Mouse (Mus musculus) erythroblast, embryonic 14.5 days (primary cell): ENCODE results near the gene Mindy4. TPM values are rescaled to one million over a fixed set of nuclear protein-coding genes. Genes with fewer than 3 reads are reported as not detected.

ENCODE experiments used
- H3K27me3 ChIP-seq: 2 replicates; pipeline ENCODE4 v1.6.1; 2012; ENCODE audit warnings: inconsistent platforms; ENCODE audit not compliant: control insufficient read depth
- H3K36me3 ChIP-seq: 2 replicates; pipeline ENCODE4 v1.6.1; 2012; ENCODE audit warnings: mild to moderate bottlenecking, inconsistent platforms; ENCODE audit not compliant: control insufficient read depth
- H3K4me1 ChIP-seq: 2 replicates; pipeline ENCODE4 v1.6.1; 2012; ENCODE audit warnings: inconsistent platforms; ENCODE audit not compliant: control insufficient read depth
- H3K4me3 ChIP-seq: replicated peaks from 2 replicates; pipeline ENCODE3; 2012; ENCODE audit warnings: moderate library complexity, mild to moderate bottlenecking, inconsistent platforms
- H3K9me3 ChIP-seq: 2 replicates; pipeline ENCODE4 v1.6.1; 2012; ENCODE audit warnings: low read length, inconsistent platforms, mixed read lengths; ENCODE audit not compliant: control insufficient read depth
- GATA1 ChIP-seq: IDR thresholded peaks from 2 replicates; pipeline ENCODE4 v1.6.1; 2012; ENCODE audit warnings: low read length, inconsistent platforms, mixed read lengths
- TAL1 ChIP-seq: IDR thresholded peaks from 3 replicates; pipeline ENCODE4 v1.6.1; 2012; ENCODE audit warnings: low read length, inconsistent platforms, mixed read lengths
- polyA plus RNA-seq: library from polyadenylated mRNA; stranded (reverse); fragments of >175 nt; gene quantifications from 2 replicates; pipeline ENCODE4 v1.2.3, GENCODE M21; 2012

The Mindy4 gene
- 0.01 TPM in 1 of 2 replicates, not detected in the other for polyA plus RNA-seq

GRCm38 (mm10) chr6:55202913-55203910, at the start of gene Mindy4:
Mindy4 (plus strand) TSS chr6:55203383.
- Histone ChIP-seq H3K4me1 (peaks cover 14% of the 10 kb centered on the region), H3K27me3 (no peaks in the 10 kb centered on the region), H3K4me3 (peak within 1 kb of the TSS; percentile 67), H3K36me3 (no peaks in the 10 kb centered on the region), H3K9me3 (no peaks in the 10 kb centered on the region)
- no peak for TF ChIP-seq TAL1

GRCm38 (mm10) chr6:55159256-55159655, 43.9 kb upstream of the Mindy4 start:
- H3K4me3 ChIP-seq, result no peak overlapping the region
- no peaks in the 10 kb centered on the region for H3K36me3 ChIP-seq
- no peak for TF ChIP-seq GATA1
- no peak for TF ChIP-seq TAL1
- no peaks in the 10 kb centered on the region for H3K4me1 ChIP-seq
- H3K27me3 ChIP-seq, result no peaks in the 10 kb centered on the region
- no peaks in the 10 kb centered on the region for H3K9me3 ChIP-seq

- no peak for TF ChIP-seq GATA1
- no peak for TF ChIP-seq TAL1
- Histone ChIP-seq H3K36me3 (no peaks in the 10 kb centered on the region), H3K4me3 (no peak overlapping the region), H3K27me3 (no peaks in the 10 kb centered on the region), H3K4me1 (no peaks in the 10 kb centered on the region), H3K9me3 (no peaks in the 10 kb centered on the region)
Observed at GRCm38 (mm10) chr6:55161311-55161761, 41.8 kb upstream of the Mindy4 start.

GRCm38 (mm10) chr6:55163046-55163584, 40.1 kb upstream of the Mindy4 start:
- Histone ChIP-seq H3K27me3 (no peaks in the 10 kb centered on the region), H3K4me1 (no peaks in the 10 kb centered on the region; the same call in 1 of the 2 replicates), H3K9me3 (no peaks in the 10 kb centered on the region), H3K36me3 (no peaks in the 10 kb centered on the region), H3K4me3 (no peak overlapping the region)
- no peak for TF ChIP-seq TAL1
- no peak for TF ChIP-seq GATA1

GRCm38 (mm10) chr6:55166777-55167463, 36.3 kb upstream of the Mindy4 start:
- Histone ChIP-seq H3K36me3 (no peaks in the 10 kb centered on the region), H3K9me3 (no peaks in the 10 kb centered on the region), H3K4me1 (no peaks in the 10 kb centered on the region; the same call in 1 of the 2 replicates), H3K4me3 (no peak overlapping the region), H3K27me3 (no peaks in the 10 kb centered on the region)
- no peak for TF ChIP-seq TAL1
- TF ChIP-seq GATA1, result no peak

- TF ChIP-seq TAL1, result no peak
- no peak for TF ChIP-seq GATA1
- H3K27me3 ChIP-seq, result no peaks in the 10 kb centered on the region
Observed at GRCm38 (mm10) chr6:55169818-55170217, 33.4 kb upstream of the Mindy4 start.

GRCm38 (mm10) chr6:55171638-55172037, 31.5 kb upstream of the Mindy4 start:
- no peaks in the 10 kb centered on the region; the same call in 1 of the 2 replicates for H3K27me3 ChIP-seq
- no peak overlapping the region for H3K4me3 ChIP-seq
- TF ChIP-seq GATA1, result no peak
- TF ChIP-seq TAL1, result no peak
- H3K9me3 ChIP-seq, result no peaks in the 10 kb centered on the region
- no peaks in the 10 kb centered on the region; the same call in 1 of the 2 replicates for H3K4me1 ChIP-seq
- H3K36me3 ChIP-seq, result no peaks in the 10 kb centered on the region

More at GRCm38 (mm10) chr6:55169818-55170217, 33.4 kb upstream of the Mindy4 start:
- Histone ChIP-seq H3K36me3 (no peaks in the 10 kb centered on the region), H3K4me3 (no peak overlapping the region), H3K4me1 (no peaks in the 10 kb centered on the region; the same call in 1 of the 2 replicates), H3K9me3 (no peaks in the 10 kb centered on the region)

- TF ChIP-seq GATA1 (no peak), TAL1 (no peak)
- Histone ChIP-seq H3K36me3 (no peaks in the 10 kb centered on the region), H3K4me1 (no peaks in the 10 kb centered on the region), H3K27me3 (no peaks in the 10 kb centered on the region; the same call in 1 of the 2 replicates), H3K4me3 (no peak overlapping the region), H3K9me3 (no peaks in the 10 kb centered on the region)
Observed at GRCm38 (mm10) chr6:55173171-55173570, 30.0 kb upstream of the Mindy4 start.
